Mouse (Mus musculus) cerebellum, adult 11 months (tissue): ENCODE results near the gene Tbc1d2.
"Not testable (repeated sequence)": the region's sequence is repeated elsewhere in the genome, so short reads cannot be mapped to it uniquely, and the experiment has no call there.

Source experiments
- DNase-seq: peaks from one replicate; pipeline ENCODE4 v3.0.0; 2022

Tbc1d2 gene

GRCm38 (mm10) chr4:46575509-46576284 lies 74.3 kb downstream of the Tbc1d2 start:
- not testable (repeated sequence) for DNase-seq

GRCm38 (mm10) chr4:46574841-46575240 lies 75.2 kb downstream of the Tbc1d2 start:
- no peak for DNase-seq

- peak; percentile 38 for DNase-seq
Measured at GRCm38 (mm10) chr4:46574024-46574753, 75.8 kb downstream of the Tbc1d2 start.

GRCm38 (mm10) chr4:46572616-46573015 lies 77.4 kb downstream of the Tbc1d2 start:
- DNase-seq: no peak

GRCm38 (mm10) chr4:46571744-46572143 lies 78.3 kb downstream of the Tbc1d2 start:
- DNase-seq: no peak

- DNase-seq: peak; percentile 63
Measured at GRCm38 (mm10) chr4:46569671-46570070, 80.3 kb downstream of the Tbc1d2 start.

GRCm38 (mm10) chr4:46568169-46568568 lies 81.8 kb downstream of the Tbc1d2 start:
- no peak for DNase-seq

- no peak for DNase-seq
Measured at GRCm38 (mm10) chr4:46566931-46567671, 82.9 kb downstream of the Tbc1d2 start.

- DNase-seq: no peak
Measured at GRCm38 (mm10) chr4:46565393-46565955, 84.5 kb downstream of the Tbc1d2 start.

GRCm38 (mm10) chr4:46564247-46564646 lies 85.8 kb downstream of the Tbc1d2 start:
- DNase-seq: no peak

GRCm38 (mm10) chr4:46563847-46564246 lies 86.2 kb downstream of the Tbc1d2 start:
- DNase-seq: no peak

GRCm38 (mm10) chr4:46562841-46563240 lies 87.2 kb downstream of the Tbc1d2 start:
- DNase-seq: no peak

- DNase-seq: no peak
Measured at GRCm38 (mm10) chr4:46562037-46562436, 88.0 kb downstream of the Tbc1d2 start.

GRCm38 (mm10) chr4:46560069-46560705 lies 89.8 kb downstream of the Tbc1d2 start:
- DNase-seq: no peak

GRCm38 (mm10) chr4:46558672-46559667 lies 91.0 kb downstream of the Tbc1d2 start:
- DNase-seq: no peak

GRCm38 (mm10) chr4:46556933-46557332 lies 93.1 kb downstream of the Tbc1d2 start:
- DNase-seq: no peak

- DNase-seq: no peak
Measured at GRCm38 (mm10) chr4:46555762-46556161, 94.2 kb downstream of the Tbc1d2 start.
